Mouse (Mus musculus) spleen, postnatal 36 days (tissue): ENCODE data around the gene Gcnt1.

Experiments used
- DNase-seq, 2 experiments: peaks; one replicate each; pipeline ENCODE4 v3.0.0; 2022; ENCODE audit warnings: low spot score in 2 of 2, mixed read lengths in 1 of 2

Gene Gcnt1

DNA sequence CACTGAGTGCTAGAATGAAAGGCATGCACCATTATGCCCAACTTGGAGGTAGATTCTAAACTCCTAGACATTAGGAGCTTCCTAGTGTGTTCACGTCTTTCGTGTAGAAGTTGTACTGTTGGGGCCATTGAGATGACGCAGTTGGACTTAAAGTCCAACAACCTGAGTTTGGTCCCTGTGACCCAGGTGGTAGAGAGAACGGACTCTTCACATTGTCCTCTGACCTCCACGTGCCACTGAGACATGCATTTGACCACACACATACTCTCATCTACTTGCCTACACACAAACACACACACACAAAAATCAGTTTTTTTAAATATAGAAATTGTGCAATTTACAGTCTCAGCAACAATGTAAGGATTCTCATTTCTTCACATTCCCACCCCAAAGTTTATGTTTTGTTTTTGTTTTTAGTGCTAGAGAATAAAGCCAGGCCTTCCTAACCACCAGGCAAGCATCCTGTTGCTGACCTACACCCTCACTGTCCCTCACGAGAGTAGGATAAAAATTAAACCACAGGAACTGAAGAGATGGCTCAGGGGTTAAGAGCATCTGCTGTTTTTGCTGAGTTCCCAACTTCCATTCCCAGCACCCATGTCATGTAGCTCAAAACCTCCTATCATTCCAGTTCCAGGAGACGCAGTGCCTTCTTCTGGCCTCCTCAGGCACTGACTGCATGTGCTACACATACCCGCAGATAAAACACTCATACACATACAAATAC lies 6.1 kb downstream of the Gcnt1 start:
- no peak for DNase-seq

DNA sequence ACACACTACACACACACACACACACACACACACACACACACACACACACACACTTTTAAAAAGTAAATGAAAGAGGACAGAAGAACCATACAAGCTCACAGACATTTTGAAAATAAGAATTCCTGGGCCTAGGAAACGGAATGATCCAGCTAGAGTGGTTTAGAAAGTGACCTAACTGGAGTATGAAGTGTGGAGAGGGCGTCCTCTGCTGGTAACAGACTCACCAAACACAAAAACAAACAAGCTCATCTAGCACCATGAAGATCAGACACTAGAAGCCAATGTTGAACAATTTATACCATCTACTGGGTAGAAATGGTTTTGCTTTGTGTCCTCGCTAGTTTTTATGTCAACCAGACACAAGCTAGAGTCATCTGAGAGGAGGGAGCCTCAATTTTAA lies 7.9 kb downstream of the Gcnt1 start:
- peak; percentile 24 to 50 for DNase-seq

DNA sequence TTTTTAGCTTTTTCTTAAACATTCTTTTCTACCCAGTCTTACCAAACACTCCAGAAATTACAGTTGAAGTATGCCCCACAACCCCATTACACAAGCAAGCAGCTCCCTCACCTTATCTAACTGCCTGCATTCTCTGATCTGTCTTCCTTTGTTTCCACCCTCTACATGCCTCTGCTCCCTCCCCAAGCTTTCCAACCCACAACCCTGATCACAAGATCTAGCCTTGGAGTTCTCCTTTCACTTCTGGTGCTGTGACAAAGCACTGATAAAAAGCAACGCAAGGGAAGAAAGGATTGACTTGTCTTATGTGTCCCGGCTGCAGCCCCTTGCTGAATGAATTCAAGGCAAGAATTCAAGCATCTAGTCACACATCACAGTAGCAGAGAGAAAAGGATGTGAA lies 11.5 kb downstream of the Gcnt1 start:
- DNase-seq: no peak

DNA sequence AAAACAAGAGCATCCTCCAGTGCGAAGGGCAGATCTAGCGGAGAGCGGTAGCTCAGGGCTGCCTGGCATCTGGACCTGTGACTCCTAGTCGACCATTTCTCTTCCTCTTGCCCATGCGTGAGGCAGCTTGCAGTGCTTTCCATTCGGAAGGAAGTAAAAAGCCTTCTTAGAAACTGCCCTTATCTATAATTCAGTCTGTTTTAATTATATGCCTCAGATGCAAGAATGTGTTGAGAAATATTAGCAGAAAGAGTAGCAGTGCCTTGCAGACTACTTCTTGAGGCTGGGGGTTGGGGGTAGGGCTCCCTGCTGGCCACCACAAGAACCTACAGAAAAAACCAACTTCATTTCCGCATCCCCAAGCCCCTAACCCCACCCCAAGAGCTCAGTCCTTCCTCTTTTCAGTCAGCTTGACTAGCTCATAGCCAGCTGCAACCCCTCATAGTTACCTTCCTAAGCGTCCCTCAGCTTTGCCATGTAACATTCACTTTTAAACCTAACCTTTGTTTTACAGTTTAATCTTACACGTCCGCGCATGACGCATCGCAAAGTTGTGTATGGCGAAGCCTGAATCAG lies 13.2 kb downstream of the Gcnt1 start:
- peak; percentile 57 to 61 for DNase-seq

DNA sequence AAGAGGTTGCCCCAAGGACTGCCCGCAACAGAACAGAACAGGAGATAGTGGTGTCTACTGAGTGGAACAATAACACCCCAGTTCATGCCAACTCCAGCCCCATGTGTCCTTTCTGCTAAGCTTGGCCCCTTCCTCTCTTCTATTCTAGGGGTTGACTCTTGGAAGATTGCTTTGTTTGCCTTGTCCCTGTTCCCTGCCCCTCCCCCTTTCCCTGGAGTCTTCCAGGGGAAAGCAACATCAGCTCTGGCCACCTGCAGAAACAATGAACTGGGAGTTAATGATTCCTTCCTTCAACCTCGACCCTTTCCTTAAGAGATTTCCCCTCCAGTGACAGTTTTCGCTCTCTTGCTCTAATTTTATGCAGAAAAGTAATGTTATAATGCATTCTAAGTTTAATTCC lies 15.3 kb downstream of the Gcnt1 start:
- no peak for DNase-seq

DNA sequence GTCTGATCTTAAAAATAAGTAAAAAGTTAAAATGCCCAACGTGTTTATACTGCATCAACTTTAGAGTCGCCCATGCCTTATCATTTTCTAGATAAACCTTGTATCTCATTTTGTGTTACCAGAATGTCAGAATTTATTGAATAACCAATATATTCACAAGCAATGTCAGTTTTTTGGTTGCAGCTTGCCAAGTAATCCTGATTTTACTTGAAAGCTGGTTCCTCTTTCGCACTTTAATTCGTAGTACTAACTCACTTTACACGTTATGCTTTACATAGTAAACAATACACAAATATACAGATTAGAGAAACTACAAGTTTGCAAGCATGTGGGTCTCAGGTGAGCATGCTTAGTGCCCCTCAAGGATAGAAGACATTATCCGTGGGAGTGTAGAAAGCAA lies 15.7 kb downstream of the Gcnt1 start:
- no peak for DNase-seq

DNA sequence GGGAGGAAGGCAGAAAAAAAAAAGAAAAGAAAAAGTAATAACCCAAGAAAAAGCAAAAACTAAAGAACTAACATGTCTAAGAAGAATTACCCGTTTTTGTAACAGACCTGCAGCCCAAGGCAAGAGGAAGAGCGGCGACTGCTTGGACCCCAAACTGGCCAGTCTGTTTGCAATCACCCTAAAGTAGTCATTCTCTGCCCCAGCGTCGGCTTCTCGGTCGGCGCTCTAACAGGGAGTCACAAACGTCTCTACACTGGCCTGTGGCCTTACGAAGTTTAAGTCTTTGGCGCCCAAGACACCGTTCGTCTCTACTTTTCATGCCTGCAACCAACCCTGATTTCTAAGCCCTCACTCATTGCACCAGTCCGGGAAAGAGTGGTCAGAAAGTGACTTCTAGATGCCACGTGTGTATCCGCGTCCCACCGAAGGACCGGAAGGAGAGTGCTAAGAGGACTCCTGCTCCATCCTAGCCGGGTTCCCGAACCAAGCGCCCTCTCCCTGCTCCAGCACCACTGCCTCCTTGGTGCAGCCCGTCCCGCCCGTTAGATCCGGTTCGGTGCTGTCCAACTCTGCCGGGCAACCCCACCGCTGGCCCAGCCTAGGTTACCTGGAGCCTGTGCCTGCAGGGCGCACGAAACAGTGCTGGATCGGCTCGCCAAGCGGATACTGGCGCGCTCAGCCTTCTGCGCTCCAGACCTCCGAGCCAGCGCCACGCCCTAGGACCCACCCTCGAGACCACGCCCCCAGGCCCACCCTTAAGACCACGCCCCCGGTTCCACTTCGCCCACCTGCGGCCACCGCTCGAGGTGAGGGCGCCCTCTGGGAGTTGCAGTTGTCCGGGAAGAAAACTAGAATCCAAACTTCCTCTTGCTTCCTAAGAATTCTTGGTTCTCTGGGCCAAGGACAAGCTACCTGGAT lies 16.4 kb downstream of the Gcnt1 start:
- peak; percentile 89 to 91 for DNase-seq

DNA sequence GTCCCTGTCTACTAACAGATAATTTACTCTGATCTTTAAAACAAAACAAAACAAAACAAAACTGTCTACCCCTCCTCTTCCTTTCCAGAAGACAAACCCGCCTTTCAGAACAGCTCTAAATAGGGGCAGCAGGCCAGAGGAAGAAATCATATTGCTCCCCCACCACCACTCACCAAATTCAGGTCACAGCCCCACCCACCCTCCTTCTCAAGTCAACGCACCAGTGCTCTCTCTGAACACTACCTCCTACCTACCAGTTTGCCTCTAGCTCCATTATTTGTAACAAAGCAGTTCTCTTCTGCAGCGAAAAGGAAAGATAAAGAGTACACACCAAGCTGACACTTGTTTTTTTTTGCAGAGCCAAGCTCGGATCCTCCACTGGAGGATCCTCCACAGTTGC lies 17.3 kb downstream of the Gcnt1 start:
- DNase-seq: peak; percentile 68 to 72

DNA sequence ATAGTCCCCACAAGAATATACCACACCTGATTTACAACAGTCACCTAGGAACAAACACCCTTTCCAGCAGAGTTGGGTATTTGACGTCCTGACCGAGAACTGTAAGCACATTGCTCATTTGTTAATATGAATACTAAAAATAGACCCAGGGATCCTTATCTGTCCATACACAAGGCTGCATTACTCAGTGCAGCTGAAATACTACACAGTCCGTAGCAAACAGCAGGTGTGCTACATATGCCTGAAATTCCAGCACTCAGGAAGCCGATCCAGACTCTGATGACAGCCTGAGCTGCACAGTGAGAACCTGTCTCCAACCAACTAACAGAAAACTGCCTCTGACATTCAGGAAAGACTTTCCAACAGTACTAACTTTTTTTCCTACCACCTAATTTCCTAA lies 17.8 kb downstream of the Gcnt1 start:
- no peak for DNase-seq

DNA sequence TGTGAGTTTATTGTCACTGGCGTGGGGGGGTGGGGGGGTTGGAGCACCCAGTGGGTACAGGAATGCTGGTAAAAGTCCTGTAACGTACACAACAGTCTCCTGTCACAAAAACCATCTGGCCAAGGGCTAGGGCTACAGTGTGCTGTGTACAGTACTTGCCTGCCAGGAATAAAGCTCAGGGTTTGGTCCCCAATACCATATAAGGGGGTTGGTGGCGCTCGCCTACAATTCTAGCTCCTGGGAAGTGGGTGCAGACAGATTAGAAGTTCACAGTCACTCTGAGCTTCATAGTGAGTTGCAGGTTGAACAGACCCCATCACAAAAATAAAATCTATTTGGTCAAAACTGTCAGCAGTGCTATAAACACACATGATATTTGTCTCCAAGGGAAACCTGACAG lies 18.3 kb downstream of the Gcnt1 start:
- no peak for DNase-seq

DNA sequence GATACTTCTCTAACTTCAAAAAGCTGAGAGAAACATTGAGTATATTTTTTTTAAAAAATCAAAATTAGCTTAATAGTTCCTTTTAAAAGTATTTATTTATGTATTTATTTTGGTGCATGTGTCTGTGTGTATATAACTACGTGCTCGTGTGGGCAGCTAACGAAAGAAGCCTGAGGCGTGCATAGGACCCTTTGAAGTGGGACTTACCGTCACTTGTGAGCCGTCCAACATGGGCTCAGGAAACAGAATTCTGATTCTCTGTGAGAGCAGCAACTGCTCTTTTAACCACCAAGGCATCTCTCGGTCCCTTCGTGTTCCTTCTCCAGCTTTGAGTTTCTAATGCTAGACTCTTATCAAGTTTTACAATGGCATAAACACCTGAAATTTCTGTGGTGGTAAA lies 18.9 kb downstream of the Gcnt1 start:
- no peak for DNase-seq

DNA sequence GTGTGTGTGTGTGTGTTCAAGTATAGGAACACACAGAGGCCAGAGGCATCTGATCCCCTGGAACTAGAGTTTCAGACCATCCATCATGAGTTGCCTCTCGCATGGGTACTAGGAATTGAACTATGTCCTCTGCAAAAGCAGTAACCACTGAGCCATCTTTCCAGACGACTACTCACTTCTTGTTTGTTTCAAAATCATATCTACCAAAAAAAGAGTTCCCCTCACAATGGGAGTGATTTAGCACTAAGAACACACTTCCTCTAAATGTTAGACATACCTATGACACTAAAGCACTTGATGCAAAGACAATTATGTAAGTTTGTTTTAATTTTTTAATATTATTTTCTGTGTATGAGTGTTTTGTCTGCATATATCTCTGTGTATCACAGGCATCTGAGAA lies 24.8 kb downstream of the Gcnt1 start:
- no peak for DNase-seq

DNA sequence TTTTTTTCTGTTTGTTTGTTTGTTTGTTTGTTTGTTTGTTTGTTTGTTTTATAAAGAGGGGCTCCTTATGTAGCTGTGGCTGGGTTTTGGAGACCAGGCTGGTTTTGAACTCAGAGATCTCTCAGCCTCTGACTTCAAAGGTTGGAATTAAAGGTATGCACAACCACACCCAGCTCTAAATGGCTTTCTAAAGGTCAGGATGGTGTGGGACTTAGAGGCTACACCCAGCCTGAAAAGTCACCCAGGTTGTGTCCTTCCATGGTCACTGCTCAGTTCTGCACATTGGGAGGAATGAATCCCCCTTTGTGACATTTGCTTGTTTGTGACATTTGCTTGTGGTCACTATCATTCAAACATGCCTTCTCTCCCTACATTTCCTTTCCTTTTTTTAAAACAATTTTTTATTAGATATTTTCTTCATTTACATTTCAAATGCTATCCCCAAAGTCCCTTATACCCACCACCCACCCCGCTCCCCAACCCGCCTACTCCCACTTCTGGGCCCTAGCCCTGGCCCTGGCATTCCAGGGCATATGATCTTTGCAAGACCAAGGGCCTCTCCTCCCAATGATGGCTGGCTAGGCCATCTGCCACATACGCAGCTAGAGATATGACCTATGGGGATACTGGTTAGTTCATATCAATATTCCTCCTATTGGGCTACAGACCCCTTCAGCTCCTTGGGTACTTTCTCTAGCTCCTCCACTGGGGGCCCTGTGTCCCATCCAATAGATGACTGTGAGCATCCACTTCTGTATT lies 25.7 kb downstream of the Gcnt1 start:
- no peak for DNase-seq

DNA sequence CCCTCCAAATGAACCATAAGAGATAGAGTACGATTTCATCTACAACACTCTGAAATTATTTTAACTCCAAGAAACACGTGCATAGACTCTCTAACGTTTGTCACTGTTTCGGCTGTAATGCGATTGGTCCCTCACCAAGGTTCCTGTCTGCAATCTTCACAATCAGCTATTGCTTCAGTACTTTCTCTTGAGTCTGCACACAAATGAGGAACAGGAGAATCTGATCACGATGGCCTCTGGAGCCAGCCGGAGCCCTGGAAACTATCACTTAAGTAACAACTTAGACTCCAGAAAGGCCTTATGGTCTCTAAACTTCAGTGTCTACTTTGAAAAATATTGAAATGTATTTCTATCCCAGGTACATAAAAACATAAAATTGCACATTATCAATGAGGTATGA lies 27.8 kb downstream of the Gcnt1 start:
- DNase-seq: no peak

DNA sequence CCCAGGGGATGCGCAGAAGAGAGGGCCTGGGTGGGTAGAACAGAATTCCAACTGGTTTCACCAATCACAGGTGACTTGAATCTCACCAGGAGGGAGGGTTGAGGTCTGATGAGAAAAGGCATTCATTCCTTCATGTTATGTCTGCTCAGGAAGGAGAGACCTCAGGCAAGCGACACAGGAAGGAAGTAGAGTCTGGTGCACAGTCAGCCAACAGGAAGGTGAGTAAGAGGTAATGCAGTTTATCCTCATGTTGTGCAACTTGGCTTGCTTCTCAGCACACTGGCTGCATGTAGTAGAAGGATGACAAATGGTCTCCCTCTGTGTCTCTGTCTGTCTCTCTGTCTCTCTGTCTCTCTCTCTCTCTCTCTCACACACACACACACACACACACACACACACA lies 33.1 kb downstream of the Gcnt1 start:
- peak; percentile 55 to 61 for DNase-seq

DNA sequence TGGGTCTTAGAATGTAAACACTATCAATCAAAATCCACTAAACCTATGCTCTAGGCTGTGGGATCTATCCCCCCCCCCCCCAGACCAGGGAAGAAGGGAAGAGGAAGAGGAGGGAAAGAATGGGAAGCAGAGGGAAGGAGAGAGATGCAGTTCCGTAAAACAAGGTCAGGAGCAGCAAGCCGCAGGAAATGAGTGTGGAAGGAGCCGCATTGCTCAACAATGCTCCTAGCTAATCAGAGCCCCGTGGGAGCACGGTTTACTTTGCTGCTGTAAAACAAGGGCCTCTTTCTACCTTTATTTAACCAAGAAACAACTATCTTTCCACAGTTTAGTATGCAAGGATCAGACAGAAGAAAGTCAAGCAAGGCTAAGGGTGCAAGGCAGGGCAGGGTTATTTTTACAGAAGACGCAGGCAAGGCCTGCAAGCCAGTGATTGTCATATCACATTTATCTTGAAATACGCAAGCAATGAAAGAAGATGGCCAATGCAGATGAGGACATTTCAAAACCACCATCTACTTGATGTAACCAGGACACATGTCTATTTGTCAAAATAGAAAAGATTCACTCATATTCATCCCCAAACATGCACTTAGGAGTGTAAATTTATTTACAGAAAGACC lies 35.5 kb downstream of the Gcnt1 start:
- DNase-seq: no peak

DNA sequence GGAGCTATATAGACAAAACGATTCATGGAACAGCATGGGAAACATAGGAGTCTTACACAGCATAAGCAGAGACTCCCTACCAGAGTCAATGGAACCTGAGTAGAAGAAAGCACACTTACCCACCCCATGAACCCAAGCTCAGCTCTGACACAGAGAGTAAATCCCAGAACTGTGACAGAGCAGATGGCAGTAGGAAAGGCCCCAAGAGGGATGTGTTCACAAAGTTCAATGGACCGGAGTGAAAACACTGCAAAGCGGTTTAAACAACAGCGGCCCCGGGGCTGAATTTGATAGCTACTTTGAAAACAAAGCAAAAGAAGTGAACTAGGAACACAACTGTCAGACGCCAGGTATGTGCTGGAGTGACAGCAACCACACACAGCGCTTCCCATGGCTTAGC lies 36.0 kb downstream of the Gcnt1 start:
- DNase-seq: no peak

DNA sequence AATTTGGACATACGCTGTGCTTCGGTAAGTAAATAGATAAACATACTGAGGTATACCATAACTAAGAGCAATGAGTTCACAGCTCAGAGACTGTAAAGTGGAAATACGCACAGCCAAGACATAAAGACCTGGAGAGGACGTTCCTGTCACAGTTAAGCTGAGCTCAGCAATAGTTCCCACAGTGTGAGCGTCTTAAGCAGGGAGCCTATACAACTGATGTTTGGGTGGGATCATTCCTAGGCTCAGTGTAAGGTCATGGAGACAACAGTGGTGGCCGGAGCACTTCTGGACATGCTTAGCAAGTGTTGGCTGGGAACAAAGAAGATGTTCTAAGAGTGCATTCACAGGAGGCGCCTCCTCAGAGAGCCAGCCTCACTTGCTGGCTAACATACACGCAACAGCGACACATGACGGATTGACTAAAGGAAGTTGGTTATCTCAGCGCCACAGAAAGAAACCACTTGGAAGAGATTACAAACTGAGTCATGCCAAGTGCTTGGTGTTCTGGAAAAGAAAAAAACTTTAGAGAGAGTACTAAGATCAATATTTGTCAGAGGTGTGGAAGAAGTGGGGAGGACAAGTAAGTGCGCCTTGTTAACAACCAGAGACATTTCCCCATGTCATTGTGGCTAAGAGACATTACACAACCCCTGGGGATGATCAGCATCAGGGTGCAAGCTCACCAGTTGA lies 37.9 kb downstream of the Gcnt1 start:
- peak in 1 of 2 experiments; percentile 45 for DNase-seq

DNA sequence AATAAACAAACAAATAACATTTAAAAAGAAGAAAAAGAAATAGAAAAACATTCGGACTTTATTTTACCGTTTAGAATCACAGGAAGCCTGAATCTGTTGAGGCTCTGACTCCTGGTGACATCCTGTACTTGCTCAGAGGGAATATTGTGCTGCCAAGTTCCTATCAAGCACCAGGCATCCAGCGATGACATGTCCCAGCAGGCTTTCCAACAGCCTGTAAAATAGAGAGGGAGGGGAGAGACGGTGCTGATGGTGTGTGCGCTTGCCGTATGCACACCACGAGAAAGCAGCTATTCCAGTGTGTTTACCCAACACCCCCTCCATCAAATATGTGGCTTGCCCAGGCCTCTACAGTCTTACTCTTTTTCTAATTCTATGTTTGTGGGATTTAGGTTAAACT lies 39.6 kb downstream of the Gcnt1 start:
- DNase-seq: no peak

DNA sequence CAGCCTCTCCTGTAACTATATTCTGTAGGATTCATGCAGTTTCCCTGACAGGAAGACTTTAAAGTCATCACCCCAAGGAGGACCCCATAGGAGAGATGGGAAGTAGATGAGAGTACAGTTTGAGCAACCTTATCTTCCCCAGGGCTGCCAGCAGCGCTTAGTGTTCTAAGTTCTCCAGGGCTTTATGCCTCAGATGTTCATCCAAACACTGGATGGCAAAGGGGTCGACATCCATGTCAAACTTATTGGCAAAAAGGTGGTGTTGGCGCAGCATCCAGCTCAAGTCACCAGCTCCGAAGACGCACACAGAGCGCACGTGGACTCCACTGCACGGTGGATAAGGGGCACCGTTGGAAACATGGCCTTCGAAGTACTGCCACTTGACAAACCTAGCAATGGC lies 43.7 kb downstream of the Gcnt1 start:
- no peak for DNase-seq

DNA sequence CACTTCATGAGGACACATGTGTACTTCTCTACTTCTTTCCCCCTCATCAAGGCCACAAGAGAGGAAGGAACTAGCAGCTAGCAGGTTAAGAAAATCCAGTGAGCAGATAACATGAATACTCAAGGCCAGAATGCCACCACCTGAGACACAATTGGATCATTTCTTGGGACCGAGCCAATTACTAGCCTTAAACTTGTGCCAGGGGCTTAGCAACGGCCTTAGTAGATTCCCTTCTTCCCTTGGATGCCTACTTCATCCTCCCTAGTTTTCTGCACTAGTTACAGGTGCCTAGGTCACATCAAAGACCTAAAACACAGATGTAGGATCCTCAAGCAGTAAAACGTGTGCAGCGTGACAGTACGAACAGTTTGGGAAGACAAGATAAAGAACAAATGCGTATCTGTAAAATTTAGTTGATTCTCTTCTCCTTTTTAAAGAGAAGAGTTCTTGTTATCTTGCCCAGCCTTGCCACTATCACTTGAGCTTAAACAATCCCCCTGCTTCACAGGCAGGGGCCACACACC lies 44.7 kb downstream of the Gcnt1 start:
- no peak for DNase-seq
